Mouse (Mus musculus): Measurements from ENCODE around the gene Pik3r2.

Gene Pik3r2

GRCm38 (mm10) chr8:70773410-70773809, 3.1 kb downstream of the Pik3r2 start:
- no peak for DNase-seq (ENCODE audit: low read depth)

GRCm38 (mm10) chr8:70772890-70773289, 3.6 kb downstream of the Pik3r2 start:
- DNase-seq (ENCODE audit: low read depth), result no peak

GRCm38 (mm10) chr8:70772075-70772474, 4.4 kb downstream of the Pik3r2 start:
- no peak for DNase-seq (ENCODE audit: low read depth)

GRCm38 (mm10) chr8:70771217-70771616, 5.3 kb downstream of the Pik3r2 start:
- DNase-seq (ENCODE audit: low read depth), result no peak

GRCm38 (mm10) chr8:70770748-70771147, 5.8 kb downstream of the Pik3r2 start:
- DNase-seq (ENCODE audit: low read depth), result no peak

DNA sequence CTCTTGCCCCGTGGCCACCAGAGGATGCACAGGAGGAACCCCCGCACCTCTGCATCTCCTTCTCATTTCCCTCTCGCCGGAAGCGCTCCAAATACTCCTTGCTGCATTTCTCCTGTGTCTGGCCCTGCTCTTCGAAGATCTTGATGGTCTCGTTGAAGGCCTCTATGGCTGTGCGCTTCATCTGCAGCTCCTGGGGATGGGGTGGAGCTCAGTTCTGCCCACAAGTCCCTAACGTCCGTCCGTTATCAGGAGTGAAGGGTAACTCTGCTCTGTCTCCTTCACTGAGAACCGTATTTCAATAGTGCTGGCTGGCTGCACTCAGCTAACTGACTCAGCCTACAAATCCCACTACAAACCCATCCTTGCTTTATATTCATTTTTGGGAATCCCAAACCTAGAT, 6.7 kb downstream of the Pik3r2 start:
- DNase-seq (ENCODE audit: low read depth), result no peak

GRCm38 (mm10) chr8:70769359-70769758, 7.2 kb downstream of the Pik3r2 start:
- peak; percentile 99 for DNase-seq (ENCODE audit: low read depth)

- DNase-seq (ENCODE audit: low read depth), result no peak
Observed at GRCm38 (mm10) chr8:70768956-70769355, 7.6 kb downstream of the Pik3r2 start.

DNA sequence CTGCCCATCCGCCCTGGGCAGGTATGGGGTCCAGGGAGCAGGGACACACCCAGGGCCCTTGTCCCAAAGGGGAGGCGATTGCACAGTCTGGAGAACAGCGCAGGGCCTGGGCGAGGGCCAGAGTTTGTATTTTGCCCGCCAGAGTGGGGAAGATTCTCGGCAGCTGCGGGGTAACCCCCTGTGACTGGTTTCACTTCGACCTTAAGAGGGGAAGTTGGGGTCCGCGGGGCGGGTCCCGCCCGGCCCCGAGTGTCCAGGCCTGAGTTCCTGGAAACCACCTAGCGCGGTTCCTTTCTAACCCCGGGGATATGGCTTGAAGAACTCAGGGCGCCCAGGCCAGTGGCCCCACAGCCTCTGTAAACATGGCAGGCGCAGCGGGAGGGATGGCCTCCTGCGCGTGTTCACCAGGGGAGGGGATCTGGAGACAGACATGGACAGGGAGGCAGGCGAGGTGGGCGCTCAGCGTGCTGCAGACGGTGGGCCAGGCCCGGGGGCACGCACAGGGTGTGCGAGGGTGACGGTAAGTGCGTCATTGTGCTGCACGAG, 8.2 kb downstream of the Pik3r2 start:
- no peak for DNase-seq (ENCODE audit: low read depth)

DNA sequence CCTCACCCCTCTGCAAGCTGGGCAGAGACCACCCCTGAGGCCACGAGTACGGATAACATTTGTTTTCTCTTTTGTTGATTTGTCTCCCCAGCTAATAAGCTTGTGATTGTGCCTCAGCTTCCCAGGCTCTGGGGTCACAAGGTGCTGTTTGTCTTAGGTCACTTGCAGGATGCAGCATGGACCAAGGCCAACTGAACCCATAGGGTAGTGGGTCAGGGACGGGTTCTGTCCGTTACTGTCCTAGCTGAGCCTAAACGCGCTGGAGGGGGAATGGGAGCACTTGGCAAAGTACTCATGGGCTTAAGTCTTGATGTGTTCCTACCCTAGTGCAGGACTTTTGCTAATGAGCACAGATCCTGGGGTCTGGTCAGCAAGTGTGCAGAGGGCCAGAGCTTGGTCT, 9.0 kb downstream of the Pik3r2 start:
- no peak for DNase-seq (ENCODE audit: low read depth)

GRCm38 (mm10) chr8:70766571-70767440, 9.7 kb downstream of the Pik3r2 start:
- peak; percentile 54 for DNase-seq (ENCODE audit: low read depth)

- DNase-seq (ENCODE audit: low read depth), result peak; percentile 82
Observed at GRCm38 (mm10) chr8:70765838-70766570, 10.5 kb downstream of the Pik3r2 start.

- DNase-seq (ENCODE audit: low read depth), result peak; percentile 68
Observed at GRCm38 (mm10) chr8:70765329-70765728, 11.2 kb downstream of the Pik3r2 start.

DNA sequence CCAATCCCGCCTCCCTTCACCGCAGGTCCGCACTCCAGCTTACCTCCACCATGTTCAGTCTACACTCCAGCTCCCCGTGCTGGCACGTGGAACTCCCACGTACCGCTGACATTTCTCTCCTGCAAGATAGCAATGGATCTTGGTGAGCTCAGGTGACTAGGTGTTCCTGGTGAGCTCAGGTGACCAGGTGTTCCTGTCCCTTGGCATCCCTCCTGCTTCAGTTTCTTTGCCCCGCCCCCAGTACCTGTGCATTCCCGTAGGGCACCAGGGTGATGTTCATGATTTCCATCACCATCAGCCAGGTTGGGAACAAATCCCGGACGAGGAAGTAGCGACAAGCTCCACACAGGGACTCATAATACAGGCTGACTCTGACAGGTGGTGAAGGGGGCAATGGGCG, 11.8 kb downstream of the Pik3r2 start:
- DNase-seq (ENCODE audit: low read depth), result no peak

DNA sequence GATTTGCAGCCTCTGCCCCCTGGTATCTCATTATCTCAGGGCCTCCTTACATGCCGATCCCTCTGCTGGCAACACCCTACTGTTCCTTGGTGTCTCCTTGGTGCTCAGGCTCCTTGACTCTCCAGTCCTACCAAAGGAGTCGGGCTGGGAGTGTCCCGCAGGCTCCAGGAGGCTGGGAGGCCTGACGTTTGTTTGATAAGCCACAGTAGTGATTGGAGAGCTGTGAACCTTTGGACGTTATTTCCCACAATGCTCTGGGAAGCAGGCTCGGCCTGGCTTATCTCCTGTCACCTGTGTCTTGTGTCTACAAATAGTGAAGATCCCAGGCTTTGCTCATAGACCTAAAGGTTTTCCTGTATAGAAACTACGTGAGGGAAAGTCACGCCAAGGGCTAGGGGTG, 12.5 kb downstream of the Pik3r2 start:
- no peak for DNase-seq (ENCODE audit: low read depth)

DNA sequence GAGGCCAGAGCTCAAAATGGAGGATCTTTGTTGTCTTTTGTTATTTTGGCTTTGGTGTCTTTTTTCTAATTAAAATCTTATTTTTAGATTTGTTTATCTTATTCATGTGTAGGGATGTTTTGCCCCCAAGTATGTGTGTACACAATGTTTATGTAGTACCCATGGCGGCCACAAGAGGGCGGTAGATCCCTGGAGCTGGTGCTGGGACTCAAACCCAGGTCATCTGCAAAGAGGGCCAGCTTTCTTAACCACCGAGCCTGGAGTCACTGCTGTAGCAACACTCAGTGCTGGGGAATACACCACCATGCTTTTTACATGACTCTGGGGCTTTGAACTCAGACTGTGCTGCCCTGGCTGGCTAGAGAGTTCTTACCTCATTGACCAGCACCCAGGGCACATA, 13.2 kb downstream of the Pik3r2 start:
- DNase-seq (ENCODE audit: low read depth), result peak; percentile 73

DNA sequence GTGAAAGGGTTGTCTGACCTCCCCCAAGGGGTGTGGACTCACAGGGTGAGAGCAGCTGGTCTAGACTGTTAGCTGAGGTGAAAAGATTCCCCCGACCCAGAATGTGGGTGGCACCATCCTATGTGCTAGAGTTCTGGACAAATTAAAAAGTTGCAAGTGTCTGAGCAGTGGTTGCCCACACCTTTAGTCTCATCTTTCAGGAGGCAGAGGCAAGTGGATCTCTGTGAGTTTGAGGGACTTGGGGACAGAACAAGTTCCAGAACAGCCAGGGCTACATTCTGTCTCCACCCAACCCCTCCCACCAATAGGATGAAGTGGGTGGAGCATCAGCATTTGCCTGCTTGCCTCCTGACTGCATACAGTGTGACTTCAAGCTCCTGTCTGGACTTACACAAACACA, 14.4 kb downstream of the Pik3r2 start:
- DNase-seq (ENCODE audit: low read depth), result no peak

GRCm38 (mm10) chr8:70760775-70761406, 15.6 kb downstream of the Pik3r2 start, which contains the start of gene Mpv17l2:
Mpv17l2 (minus strand) TSS chr8:70760946.
- peak; percentile 97 for DNase-seq (ENCODE audit: low read depth)

GRCm38 (mm10) chr8:70760350-70760749, 16.2 kb downstream of the Pik3r2 start:
- DNase-seq (ENCODE audit: low read depth), result peak; percentile 57

GRCm38 (mm10) chr8:70758616-70759561, 17.6 kb downstream of the Pik3r2 start:
- DNase-seq (ENCODE audit: low read depth), result no peak

- no peak for DNase-seq (ENCODE audit: low read depth)
Observed at GRCm38 (mm10) chr8:70758308-70758615, 18.3 kb downstream of the Pik3r2 start.

Measured in naive thymus-derived CD4-positive, alpha-beta T cell, adult 2 months (primary cell).